In genomic region chr5:39557376-39558001, GRCm38 (mm10) we compare ENCODE assay signal across 21 mouse cellular contexts.
DNase-seq lines count a peak whose midpoint lies in the region; ATAC-seq lines count a peak whose summit lies in the region.
"Had no signal": no experiment of that assay in that cellular context is flagged by ENCODE, and none has a peak within 500 bp of the region (broad histone marks: within the 10 kb centered on the region; RNA-seq: fewer than 3 reads in every experiment).

No protein-coding gene starts in this region.

- no peak for ATAC-seq in embryonic facial prominence, embryonic 14.5 days (ENCODE audit: low read depth)
- ATAC-seq in forebrain, embryonic 15.5 days (replicated peaks), result peak; percentile 60; the same call in 1 of the 2 replicates
- ATAC-seq in forebrain, embryonic 16.5 days, result peak; percentile 87
- ATAC-seq: activated CD4-positive, CD25-positive, alpha-beta regulatory T cell, adult 4 months; intestine, postnatal 0 days had no signal

- no peaks in the 10 kb centered on the region for H3K4me1 ChIP-seq in embryonic facial prominence, embryonic 14.5 days (ENCODE audit: control insufficient read depth, insufficient read depth, low read length)
- H3K4me1 ChIP-seq in embryonic facial prominence, embryonic 10.5 days, result no peaks in the 10 kb centered on the region
- H3K4me1 ChIP-seq in forebrain, embryonic 15.5 days, result 0 out of 2 replicates have a peak, but pooled peaks cover 3% of the 10 kb centered on the region
- H3K4me1 ChIP-seq in forebrain, embryonic 10.5 days, result no peaks in the 10 kb centered on the region
- H3K4me1 ChIP-seq in forebrain, embryonic 16.5 days (replicated peaks; ENCODE audit: control insufficient read depth, insufficient read depth, low read length), result no peaks in the 10 kb centered on the region; the same call in 1 of the 2 replicates
- H3K4me1 ChIP-seq: embryonic facial prominence, embryonic 12.5 days; hindbrain, embryonic 12.5 days; hindbrain, embryonic 15.5 days had no signal

- H3K36me3 ChIP-seq in embryonic facial prominence, embryonic 14.5 days (ENCODE audit: control insufficient read depth, insufficient read depth, low read length), result no peaks in the 10 kb centered on the region
- H3K36me3 ChIP-seq in embryonic facial prominence, embryonic 10.5 days (replicated peaks), result no peaks in the 10 kb centered on the region
- no peaks in the 10 kb centered on the region for H3K36me3 ChIP-seq in forebrain, embryonic 15.5 days
- no peaks in the 10 kb centered on the region for H3K36me3 ChIP-seq in forebrain, embryonic 10.5 days (replicated peaks)
- no peaks in the 10 kb centered on the region for H3K36me3 ChIP-seq in forebrain, embryonic 16.5 days (ENCODE audit: control insufficient read depth, insufficient read depth)
- H3K36me3 ChIP-seq: embryonic facial prominence, embryonic 12.5 days; hindbrain, embryonic 12.5 days; hindbrain, embryonic 15.5 days had no signal

- H3K4me3 ChIP-seq in embryonic facial prominence, embryonic 14.5 days (ENCODE audit: low read depth, low read length), result no peak overlapping the region
- no peak overlapping the region for H3K4me3 ChIP-seq in embryonic facial prominence, embryonic 10.5 days
- no peak overlapping the region for H3K4me3 ChIP-seq in forebrain, embryonic 15.5 days
- H3K4me3 ChIP-seq in forebrain, embryonic 10.5 days, result no peak overlapping the region
- no peak overlapping the region for H3K4me3 ChIP-seq in forebrain, embryonic 16.5 days (replicated peaks; ENCODE audit: low read length)
- H3K4me3 ChIP-seq: embryonic facial prominence, embryonic 12.5 days; hindbrain, embryonic 12.5 days; hindbrain, embryonic 15.5 days had no signal

- WGBS in embryonic facial prominence, embryonic 14.5 days, result 63% methylated on average over 4 of the region's 4 CpGs
- 77% methylated on average over 4 of the region's 4 CpGs for whole genome bisulfite sequencing in embryonic facial prominence, embryonic 10.5 days
- 42% methylated on average over 4 of the region's 4 CpGs for WGBS in forebrain, embryonic 15.5 days
- WGBS in forebrain, embryonic 10.5 days, result 78% methylated on average over 4 of the region's 4 CpGs
- 32% methylated on average over 4 of the region's 4 CpGs for WGBS in forebrain, embryonic 16.5 days

- peak; percentile 49 for DNase-seq in embryonic facial prominence, embryonic 14.5 days (ENCODE audit: low spot score)
- DNase-seq in embryonic facial prominence, embryonic 10.5 days (ENCODE audit: low spot score), result no peak
- DNase-seq in forebrain, embryonic 10.5 days (ENCODE audit: extremely low spot score, low spot score), result no peak
- no peak for DNase-seq in gastrocnemius, postnatal 14 days
- no peak for DNase-seq in kidney, postnatal 10 days
- DNase-seq: adrenal gland, adult 8-10 months; adrenal gland, postnatal 25 days; cerebellum, adult 11-12 months; cerebellum, adult 8-10 months; cerebellum, postnatal 10 days; gastrocnemius, postnatal 36 days; heart, adult 11 months; kidney, adult 2 months had no signal

- H3K27me3 ChIP-seq in embryonic facial prominence, embryonic 14.5 days (replicated peaks; ENCODE audit: control insufficient read depth, insufficient read depth, low read length), result no peaks in the 10 kb centered on the region
- H3K27me3 ChIP-seq in embryonic facial prominence, embryonic 10.5 days (replicated peaks; ENCODE audit: low read depth, poor library complexity, severe bottlenecking), result no peaks in the 10 kb centered on the region
- H3K27me3 ChIP-seq in forebrain, embryonic 15.5 days, result no peaks in the 10 kb centered on the region
- no peaks in the 10 kb centered on the region for H3K27me3 ChIP-seq in forebrain, embryonic 10.5 days (ENCODE audit: poor library complexity, severe bottlenecking)
- H3K27me3 ChIP-seq in forebrain, embryonic 16.5 days (replicated peaks; ENCODE audit: control insufficient read depth, insufficient read depth, low read length), result no peaks in the 10 kb centered on the region
- H3K27me3 ChIP-seq: embryonic facial prominence, embryonic 12.5 days; hindbrain, embryonic 12.5 days; hindbrain, embryonic 15.5 days had no signal

- intact Hi-C loops in gastrocnemius, postnatal 14 days (cut with DNase I; ENCODE audit: low total_unique reads), result no loop called here

- no peak overlapping the region for H3K4me2 ChIP-seq in embryonic facial prominence, embryonic 14.5 days (ENCODE audit: low read depth, low read length)
- H3K4me2 ChIP-seq in forebrain, embryonic 15.5 days (replicated peaks), result no peak overlapping the region
- no peak overlapping the region for H3K4me2 ChIP-seq in forebrain, embryonic 16.5 days (ENCODE audit: low read length)
- H3K4me2 ChIP-seq: embryonic facial prominence, embryonic 12.5 days; heart, embryonic 11.5 days; hindbrain, embryonic 12.5 days; hindbrain, embryonic 15.5 days had no signal

- H3K27ac ChIP-seq in embryonic facial prominence, embryonic 14.5 days (replicated peaks; ENCODE audit: low read depth, low read length), result no peak overlapping the region
- no peak overlapping the region for H3K27ac ChIP-seq in embryonic facial prominence, embryonic 10.5 days (replicated peaks)
- peak overlapping the region; percentile 71 for H3K27ac ChIP-seq in forebrain, embryonic 15.5 days (replicated peaks)
- H3K27ac ChIP-seq in forebrain, embryonic 10.5 days, result no peak overlapping the region
- peak overlapping the region; percentile 75 for H3K27ac ChIP-seq in forebrain, embryonic 16.5 days (ENCODE audit: low read length)
- H3K27ac ChIP-seq: embryonic facial prominence, embryonic 12.5 days; hindbrain, embryonic 12.5 days; hindbrain, embryonic 15.5 days had no signal

- H3K9me3 ChIP-seq in embryonic facial prominence, embryonic 14.5 days (ENCODE audit: control insufficient read depth, low read length), result no peaks in the 10 kb centered on the region
- H3K9me3 ChIP-seq in embryonic facial prominence, embryonic 10.5 days, result no peaks in the 10 kb centered on the region
- no peaks in the 10 kb centered on the region for H3K9me3 ChIP-seq in forebrain, embryonic 15.5 days
- H3K9me3 ChIP-seq in forebrain, embryonic 10.5 days, result no peaks in the 10 kb centered on the region
- no peaks in the 10 kb centered on the region for H3K9me3 ChIP-seq in forebrain, embryonic 16.5 days (ENCODE audit: control insufficient read depth, low read length)
- H3K9me3 ChIP-seq: embryonic facial prominence, embryonic 12.5 days; hindbrain, embryonic 12.5 days; hindbrain, embryonic 15.5 days had no signal

- no peak overlapping the region for H3K9ac ChIP-seq in embryonic facial prominence, embryonic 14.5 days (ENCODE audit: low read depth, low read length)
- H3K9ac ChIP-seq in forebrain, embryonic 15.5 days (replicated peaks), result no peak overlapping the region
- no peak overlapping the region for H3K9ac ChIP-seq in forebrain, embryonic 16.5 days (replicated peaks; ENCODE audit: low read depth, low read length)
- H3K9ac ChIP-seq: embryonic facial prominence, embryonic 12.5 days; hindbrain, embryonic 12.5 days; hindbrain, embryonic 15.5 days had no signal

Comparison
In these comparisons a context has a peak if more than half of its experiments do, and no peak if none do; other contexts are left out.
1. H3K27ac ChIP-seq: peak in forebrain, embryonic 15.5 days (single experiment) and forebrain, embryonic 16.5 days (single experiment); none in embryonic facial prominence, embryonic 14.5 days (single experiment), embryonic facial prominence, embryonic 10.5 days (single experiment) and forebrain, embryonic 10.5 days (single experiment).